Mouse (Mus musculus) intestine, embryonic 16.5 days (tissue): ENCODE data around the gene Gm11172. TPM values are rescaled to one million over a fixed set of nuclear protein-coding genes. Genes with fewer than 3 reads are reported as not detected.
"Not testable (repeated sequence)": the region's sequence is repeated elsewhere in the genome, so short reads cannot be mapped to it uniquely, and the experiment has no call there.

Experiments used
- ATAC-seq: fragments of 200-750 bp; cut with Nextera tagmentation; 2 replicates; pipeline ENCODE4 v1.8.0; 2017; ENCODE audit warnings: moderate TSS enrichment, moderate library complexity
- H3K27ac ChIP-seq: fragments of 300-500 bp; sonication (generic); 2 replicates; pipeline ENCODE4 v1.5.1; 2014; ENCODE audit warnings: mild to moderate bottlenecking, low read length
- H3K27me3 ChIP-seq: fragments of 300-500 bp; sonication (generic); replicated peaks from 2 replicates; pipeline ENCODE4 v1.6.1; 2014; ENCODE audit warnings: low read length, control low read depth, mixed read lengths; ENCODE audit not compliant: control insufficient read depth, insufficient read depth
- H3K36me3 ChIP-seq: fragments of 300-500 bp; sonication (generic); 2 replicates; pipeline ENCODE4 v1.6.1; 2014; ENCODE audit warnings: low read length, control low read depth; ENCODE audit not compliant: control insufficient read depth, insufficient read depth
- H3K4me1 ChIP-seq: fragments of 300-500 bp; sonication (generic); 2 replicates; pipeline ENCODE4 v1.6.1; 2014; ENCODE audit warnings: low read length, control low read depth, mixed read lengths; ENCODE audit not compliant: control insufficient read depth, insufficient read depth
- H3K4me2 ChIP-seq: fragments of 300-500 bp; sonication (generic); 2 replicates; pipeline ENCODE4 v1.6.1; 2014; ENCODE audit warnings: low read depth, low read length, control low read depth
- H3K4me3 ChIP-seq: fragments of 300-500 bp; sonication (generic); 2 replicates; pipeline ENCODE4 v1.5.1; 2014; ENCODE audit warnings: mild to moderate bottlenecking, low read length
- H3K9ac ChIP-seq: fragments of 300-500 bp; sonication (generic); 2 replicates; pipeline ENCODE4 v1.6.1; 2014; ENCODE audit warnings: low read depth, low read length
- H3K9me3 ChIP-seq: fragments of 300-500 bp; sonication (generic); 2 replicates; pipeline ENCODE4 v1.6.1; 2016; ENCODE audit warnings: low read length, control low read depth; ENCODE audit not compliant: control insufficient read depth
- WGBS: fragments of 180-500 bp; shearing (Covaris S2); extraction: QIAGEN DNeasy Blood & Tissue Kit; methylation state at CpG from one replicate; pipeline ENCODE4 v1.1.7; 2014; 5-methylcytosine and 5-hydroxymethylcytosine counted together
- polyA plus RNA-seq: library from polyadenylated mRNA; unstranded; fragments of >200 nt; fragmentation: Nextera tagmentation; extraction: Ambion mirVana; gene quantifications from 2 replicates; pipeline ENCODE4 v1.2.1, GENCODE M21; 2015

Gene Gm11172
- polyA plus RNA-seq, 1 experiment from 2014 or later, result not detected

DNA sequence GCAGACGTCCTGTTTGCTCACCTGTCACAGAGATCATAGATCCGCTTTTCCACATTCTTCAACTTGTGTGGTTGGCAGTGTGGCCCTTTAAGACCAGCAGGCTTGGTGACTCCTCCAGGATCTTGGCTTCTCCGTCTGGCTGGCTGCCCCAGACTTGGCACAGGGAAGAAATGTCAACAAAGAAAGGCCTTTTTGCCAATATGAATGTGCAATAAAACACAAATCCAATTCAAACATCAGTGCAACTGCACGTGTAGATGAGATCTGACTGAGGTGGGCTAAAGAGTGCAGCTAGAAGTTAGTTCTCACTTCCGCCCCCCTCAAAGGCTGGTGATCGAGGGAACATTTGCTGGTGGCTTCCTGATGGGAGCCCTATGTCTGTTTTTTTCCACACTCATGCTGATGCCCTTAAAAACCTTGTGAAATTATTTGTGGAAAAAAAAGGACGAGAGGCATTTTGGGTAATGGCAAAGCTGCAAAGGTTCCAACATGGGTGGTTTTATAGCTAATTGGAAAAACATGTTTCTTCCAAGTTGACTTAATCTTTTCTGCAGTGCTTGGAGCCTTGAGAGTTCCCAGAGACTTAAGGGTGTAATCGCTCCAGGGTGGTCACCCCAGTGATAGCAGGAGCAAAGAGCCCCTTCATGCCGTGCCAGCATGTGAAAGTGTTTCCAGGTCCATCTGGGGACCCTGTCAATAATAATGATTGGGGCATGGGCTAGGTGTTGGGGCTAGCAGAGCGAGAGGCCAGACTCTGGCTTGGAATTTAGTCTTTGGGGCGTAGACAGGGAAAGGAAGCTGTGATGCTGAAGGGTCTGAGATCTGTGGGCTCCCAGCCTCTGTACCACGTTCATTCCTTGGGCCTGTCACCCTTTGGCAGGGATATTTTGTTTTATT lies 37.5 kb downstream of the Gm11172 start:
- 53% methylated on average over 12 of the region's 12 CpGs for WGBS
- H3K4me1 ChIP-seq, result peaks cover 14% of the 10 kb centered on the region
- peak; percentile 47 for ATAC-seq
- H3K4me3 ChIP-seq, result no peak overlapping the region
- no peaks in the 10 kb centered on the region for H3K27me3 ChIP-seq
- H3K9ac ChIP-seq, result no peak overlapping the region
- H3K27ac ChIP-seq, result peak overlapping the region; percentile 37
- no peaks in the 10 kb centered on the region for H3K36me3 ChIP-seq
- no peaks in the 10 kb centered on the region for H3K9me3 ChIP-seq
- H3K4me2 ChIP-seq, result no peak overlapping the region

DNA sequence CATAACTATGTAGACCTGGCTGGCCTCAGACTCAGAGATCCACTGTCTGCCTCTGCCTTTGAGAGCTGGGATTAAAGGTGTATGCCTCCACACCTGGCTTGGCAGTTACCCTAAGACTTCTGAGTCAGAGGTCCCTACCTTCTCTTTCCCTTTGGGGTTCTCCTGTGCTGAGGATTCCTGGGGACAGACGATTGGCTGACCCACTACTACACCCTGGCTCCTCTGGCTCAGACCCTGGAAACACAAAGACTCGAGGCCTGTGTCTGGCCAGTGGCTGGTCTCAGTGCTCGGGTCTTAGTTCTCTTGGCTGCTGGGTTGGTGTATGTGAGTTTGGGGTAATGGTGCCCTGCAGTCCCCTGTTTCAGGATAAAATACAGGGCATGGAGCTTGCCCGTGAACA lies 38.2 kb downstream of the Gm11172 start:
- H3K4me3 ChIP-seq, result no peak overlapping the region
- H3K4me1 ChIP-seq, result peaks cover 14% of the 10 kb centered on the region
- ATAC-seq, result no peak
- no peaks in the 10 kb centered on the region for H3K27me3 ChIP-seq
- H3K36me3 ChIP-seq, result no peaks in the 10 kb centered on the region
- H3K9ac ChIP-seq, result no peak overlapping the region
- 72% methylated on average over 4 of the region's 4 CpGs for WGBS
- no peaks in the 10 kb centered on the region for H3K9me3 ChIP-seq
- H3K27ac ChIP-seq, result no peak overlapping the region; the same call in 1 of the 2 replicates
- H3K4me2 ChIP-seq, result no peak overlapping the region

DNA sequence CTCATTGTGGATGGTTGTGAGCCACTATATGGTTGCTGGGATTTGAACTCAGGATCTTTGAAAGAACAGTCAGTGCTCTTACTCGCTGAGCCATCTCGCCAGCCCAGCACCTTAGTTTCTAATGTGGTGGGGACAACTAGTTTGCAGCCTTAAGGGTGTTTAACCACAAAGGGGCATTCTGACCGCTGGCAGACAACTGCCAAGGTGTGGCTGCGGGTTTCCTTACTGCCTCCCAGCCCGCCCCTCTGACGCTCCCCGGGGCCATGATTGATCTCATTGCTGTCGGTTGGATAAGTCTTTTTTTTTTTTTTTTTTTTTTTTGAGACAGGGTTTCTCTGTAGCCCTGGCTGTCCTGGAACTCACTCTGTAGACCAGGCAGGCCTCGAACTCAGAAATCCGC lies 39.5 kb downstream of the Gm11172 start:
- not testable (repeated sequence) for ATAC-seq, H3K4me3 ChIP-seq, H3K27me3 ChIP-seq, H3K36me3 ChIP-seq, H3K9me3 ChIP-seq, H3K9ac ChIP-seq, H3K27ac ChIP-seq, H3K4me2 ChIP-seq
- H3K4me1 ChIP-seq, result peaks cover 14% of the 10 kb centered on the region
- WGBS, result 94% methylated on average over 10 of the region's 10 CpGs

DNA sequence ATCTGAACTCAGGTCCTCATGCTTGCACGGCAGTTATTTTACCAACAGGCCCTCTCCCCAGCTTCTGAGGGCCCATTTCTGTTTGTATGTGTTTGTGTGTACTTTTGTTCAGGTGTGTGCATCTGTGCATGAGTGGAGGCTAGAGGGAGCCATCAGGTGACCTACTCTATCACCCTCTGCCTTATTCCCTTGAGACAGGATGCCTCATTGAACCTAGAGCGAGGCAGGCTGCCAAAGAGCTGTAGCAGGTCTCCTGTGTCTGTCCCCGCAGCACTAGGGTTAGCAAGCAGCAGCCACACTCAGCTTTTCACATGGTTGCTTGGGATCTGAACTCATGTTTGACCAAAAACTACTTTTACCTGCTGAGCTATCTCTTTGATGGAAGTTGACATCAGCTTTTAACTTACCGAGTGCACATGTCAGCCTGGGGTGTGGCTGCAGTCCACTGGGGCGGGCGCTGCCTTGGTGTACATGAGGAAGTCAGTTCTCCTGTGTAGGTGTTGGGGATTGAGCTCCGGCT lies 47.1 kb downstream of the Gm11172 start:
- Histone ChIP-seq H3K27me3 (no peaks in the 10 kb centered on the region), H3K36me3 (no peaks in the 10 kb centered on the region), H3K9me3 (no peaks in the 10 kb centered on the region), H3K4me2 (no peak overlapping the region), H3K4me1 (no peaks in the 10 kb centered on the region), H3K4me3 (no peak overlapping the region), H3K9ac (no peak overlapping the region), H3K27ac (no peak overlapping the region)
- 81% methylated on average over 7 of the region's 7 CpGs for WGBS
- ATAC-seq, result no peak

DNA sequence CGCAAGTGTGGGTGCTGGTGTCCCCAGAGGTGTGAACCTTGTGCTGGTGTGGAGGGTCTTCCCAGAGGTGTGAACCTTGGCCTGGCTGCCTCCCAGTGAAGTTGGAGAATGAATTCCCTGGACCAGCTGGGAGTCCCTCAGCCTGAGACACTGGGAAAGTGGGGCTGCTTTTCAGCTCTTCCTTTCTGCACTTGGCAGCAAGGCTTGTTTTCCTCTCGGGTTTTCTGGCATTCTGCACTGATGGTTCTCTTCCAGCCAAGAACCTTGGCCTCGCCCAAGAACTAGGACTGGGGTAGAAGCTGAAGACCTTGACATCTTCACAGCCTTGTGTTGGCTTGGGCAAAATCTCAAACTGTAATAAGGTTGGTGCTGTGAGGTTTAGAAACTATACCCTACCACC lies 48.7 kb downstream of the Gm11172 start:
- H3K27me3 ChIP-seq, result no peaks in the 10 kb centered on the region
- ATAC-seq, result no peak
- no peaks in the 10 kb centered on the region for H3K4me1 ChIP-seq
- WGBS, result 73% methylated on average over 3 of the region's 3 CpGs
- H3K27ac ChIP-seq, result no peak overlapping the region
- no peak overlapping the region for H3K4me3 ChIP-seq
- H3K4me2 ChIP-seq, result no peak overlapping the region
- H3K9me3 ChIP-seq, result no peaks in the 10 kb centered on the region
- H3K9ac ChIP-seq, result no peak overlapping the region
- no peaks in the 10 kb centered on the region for H3K36me3 ChIP-seq

Other genes starting within 250 kb of the Gm11172 start
- gene Socs1, start 27.4 kb upstream of the Gm11172 start, polyA plus RNA-seq, result 4.9 and 5.2 TPM in 2 replicates
- gene Tnp2, start 24.3 kb upstream of the Gm11172 start, polyA plus RNA-seq, result not detected in 2 replicates
- not detected in 2 replicates for gene Prm3, start 22.0 kb upstream of the Gm11172 start, polyA plus RNA-seq
- not detected in 2 replicates for gene Prm2, start 16.8 kb upstream of the Gm11172 start, polyA plus RNA-seq
- gene Prm1, start 7.1 kb upstream of the Gm11172 start, polyA plus RNA-seq, result 0.44 TPM in 1 of 2 replicates, not detected in the other
- 2.4 and 2.7 TPM in 2 replicates for gene Rmi2, start 22.1 kb downstream of the Gm11172 start, polyA plus RNA-seq
- gene Snn, start 248.0 kb downstream of the Gm11172 start, polyA plus RNA-seq, result 19.1 and 20.4 TPM in 2 replicates